Mouse (Mus musculus): ENCODE measurements around the gene Mipol1.
"Not testable (repeated sequence)": the region's sequence is repeated elsewhere in the genome, so short reads cannot be mapped to it uniquely, and the experiment has no call there.

The Mipol1 gene

DNA sequence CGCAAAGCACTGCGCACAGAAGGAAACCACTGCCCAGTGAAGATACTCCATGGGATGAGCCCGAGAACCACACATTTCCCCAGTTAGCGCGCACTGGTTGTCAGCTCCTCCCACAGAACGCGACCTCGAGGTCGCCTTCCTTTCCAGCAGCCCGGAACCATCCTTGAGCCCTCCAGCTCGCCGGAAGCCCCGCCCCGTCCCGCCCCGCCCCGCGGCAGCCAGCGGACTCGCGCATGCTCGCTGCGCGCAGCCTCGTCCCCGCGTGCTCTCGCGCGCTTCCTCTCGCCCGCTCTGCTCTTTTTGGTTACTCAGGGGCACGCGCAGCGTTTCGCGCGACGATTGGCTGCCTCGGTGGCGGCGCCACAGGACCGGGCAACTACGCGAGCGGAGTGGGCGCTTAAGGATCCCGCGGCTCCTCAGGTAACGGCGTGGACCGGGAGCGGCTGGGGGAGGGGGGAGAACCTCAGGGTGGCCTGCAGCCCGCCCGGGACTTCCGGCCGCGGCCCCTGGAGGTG, at the start of gene Mipol1, which contains the start of gene Prps1l3:
Gene Mipol1, plus strand, starts transcription at position 236 of the 515 bp plus-strand sequence.
Gene Prps1l3, plus strand, starts transcription at position 221 of the 515 bp plus-strand sequence.
- in situ Hi-C loops (cut with MboI, MseI) = no loop called here

DNA sequence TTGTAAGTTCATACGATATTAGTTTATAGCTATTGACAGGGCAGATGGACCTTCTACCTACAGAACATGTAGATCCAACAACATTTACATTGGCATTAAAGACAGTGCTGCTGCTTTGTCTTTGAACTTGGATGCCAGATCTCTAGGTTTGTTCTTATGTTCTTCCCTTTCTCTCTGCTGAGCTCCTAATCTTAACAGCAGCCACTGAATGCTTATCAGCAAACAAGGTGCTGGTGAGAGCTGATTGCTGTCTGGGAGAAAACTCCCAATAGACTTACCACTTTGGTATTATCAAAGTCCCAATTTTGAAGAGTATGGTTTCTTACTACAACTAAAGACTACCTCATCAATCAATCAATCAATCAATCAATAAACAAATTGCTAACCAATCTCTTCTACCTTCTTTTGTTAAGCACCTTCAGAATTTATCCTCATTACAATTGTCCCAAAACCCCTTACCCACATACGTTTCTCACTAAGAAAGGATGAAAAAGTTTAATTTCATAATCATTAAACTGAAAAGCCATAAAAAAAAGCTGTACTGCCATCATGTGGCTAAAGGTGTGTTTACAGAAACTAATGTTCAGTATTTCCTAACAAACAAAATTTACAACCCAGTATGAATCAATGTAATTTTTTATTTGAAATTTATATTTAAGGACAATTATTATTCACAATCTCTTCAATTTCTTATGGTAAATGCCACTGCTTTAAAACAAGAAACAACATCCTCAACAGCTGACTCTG, 45.7 kb upstream of the Mipol1 start:
- in situ Hi-C loops (cut with MboI, MseI) = no loop called here

GRCm38 (mm10) chr12:57185475-57185874, 44.8 kb upstream of the Mipol1 start:
- in situ Hi-C loops (cut with MboI, MseI) = no loop called here

DNA sequence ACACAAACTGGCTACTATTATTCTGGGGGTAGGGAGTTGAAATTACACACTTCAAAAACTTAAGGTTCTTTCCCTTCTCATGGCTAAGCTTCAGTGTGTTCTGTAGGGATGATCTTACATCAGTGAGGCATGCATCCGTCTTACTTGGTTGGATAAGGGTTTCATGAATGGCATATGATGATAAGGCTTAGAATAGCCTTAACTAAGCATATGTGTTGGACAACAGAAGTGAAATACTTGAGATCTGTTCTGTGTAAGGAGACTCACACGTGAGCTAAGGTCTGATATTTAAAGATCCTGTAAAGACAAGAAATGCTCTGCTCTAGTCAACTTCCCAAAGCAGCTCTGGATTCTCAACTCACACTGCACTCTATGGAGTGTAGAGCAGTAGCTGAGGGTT, 44.1 kb upstream of the Mipol1 start:
- in situ Hi-C loops (cut with MboI, MseI) = no loop called here

DNA sequence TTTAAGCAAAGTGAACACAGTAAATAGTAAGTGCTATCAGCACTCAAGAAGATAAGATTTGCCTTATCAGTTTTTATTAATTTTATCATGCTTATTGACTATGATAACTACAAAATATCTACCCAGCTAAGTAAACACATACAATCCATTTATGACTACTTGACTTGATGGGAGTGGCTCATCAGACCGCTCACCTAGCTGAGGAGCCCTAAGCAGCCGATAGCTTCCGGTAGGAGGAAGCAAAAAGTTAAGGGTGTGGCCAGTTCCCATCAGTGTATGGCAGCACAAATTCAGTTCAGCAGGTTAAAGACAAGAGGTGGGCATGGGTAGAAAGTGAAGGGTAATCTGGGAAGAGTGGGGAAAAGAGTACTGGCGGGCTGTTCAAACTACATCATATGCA, 43.2 kb upstream of the Mipol1 start:
- in situ Hi-C loops (cut with MboI, MseI) = no loop called here

GRCm38 (mm10) chr12:57194609-57195008, 35.6 kb upstream of the Mipol1 start:
- in situ Hi-C loops (cut with MboI, MseI) = loop anchor here (10.0 kb wide), 1 partner anchor 1610 kb away; no protein-coding TSS in a partner anchor

DNA sequence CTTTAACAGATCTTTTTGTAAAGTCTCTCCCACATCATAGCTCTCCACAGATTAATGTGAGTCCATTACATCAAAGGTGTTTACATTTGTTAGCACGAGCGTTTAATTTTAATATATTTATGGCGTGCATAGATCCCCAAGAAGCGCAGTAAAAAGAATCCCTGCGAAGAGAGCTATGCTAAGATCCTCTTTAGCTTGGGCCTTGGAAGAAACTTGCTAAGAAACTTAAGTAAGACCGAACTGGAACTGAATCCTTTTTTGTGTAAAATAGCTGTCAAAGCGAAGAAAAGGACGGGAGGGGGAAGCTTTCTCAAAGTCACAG, 34.0 kb upstream of the Mipol1 start:
- in situ Hi-C loops (cut with MboI, MseI) = loop anchor here (10.0 kb wide), 1 partner anchor 1611 kb away; no protein-coding TSS in a partner anchor

DNA sequence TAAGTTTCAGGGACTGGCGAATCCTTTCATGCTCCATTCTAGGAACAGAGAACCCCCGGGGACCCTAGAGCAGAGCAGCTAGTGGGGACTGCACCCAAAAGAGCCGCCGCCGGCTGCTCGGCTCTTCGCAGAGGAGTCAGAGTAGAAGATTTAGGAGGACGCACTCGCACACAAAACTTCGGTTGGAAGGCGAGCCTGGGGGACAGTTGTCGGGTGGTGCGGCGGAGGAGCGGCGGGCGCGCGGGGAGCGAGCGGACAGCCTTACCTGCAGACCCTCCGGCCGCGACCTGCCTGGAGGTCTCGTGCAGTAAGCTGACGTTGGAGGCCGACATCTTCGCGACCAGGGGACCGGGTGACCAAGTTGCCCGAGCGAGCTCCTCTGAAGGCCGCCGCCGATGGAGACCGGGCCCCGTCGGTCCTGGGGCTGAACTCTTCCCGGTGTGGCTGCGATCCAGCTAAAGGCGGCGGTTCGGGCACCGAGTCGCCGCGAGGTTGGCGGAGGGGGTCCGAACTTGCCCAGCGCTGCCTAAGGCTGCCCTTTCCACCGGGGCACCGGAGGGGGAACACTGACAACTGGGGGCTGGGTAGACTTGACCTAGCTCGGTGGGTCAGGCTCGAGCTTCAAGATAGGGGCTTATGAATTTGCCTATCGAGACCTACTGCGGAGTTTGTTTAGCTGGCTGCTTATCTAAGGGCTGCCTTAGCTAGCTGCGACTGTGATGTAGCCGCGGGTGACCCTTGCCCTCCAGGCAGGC, 33.4 kb upstream of the Mipol1 start:
- in situ Hi-C loops (cut with MboI, MseI) = loop anchor here (10.0 kb wide), 1 partner anchor 1612 kb away; no protein-coding TSS in a partner anchor

- in situ Hi-C loops (cut with MboI, MseI) = loop anchor here (10.0 kb wide), 1 partner anchor 1613 kb away; no protein-coding TSS in a partner anchor
Measured at GRCm38 (mm10) chr12:57197363-57198026, 32.7 kb upstream of the Mipol1 start, which contains the start of gene Slc25a21. Gene Slc25a21 (minus strand): TSS chr12:57197472.

GRCm38 (mm10) chr12:57198269-57198668, 32.0 kb upstream of the Mipol1 start:
- in situ Hi-C loops (cut with MboI, MseI) = loop anchor here (10.0 kb wide), 1 partner anchor 1613 kb away; no protein-coding TSS in a partner anchor

- in situ Hi-C loops (cut with MboI, MseI) = loop anchor here (10.0 kb wide), 1 partner anchor 1615 kb away; no protein-coding TSS in a partner anchor
Measured at GRCm38 (mm10) chr12:57199427-57199826, 30.8 kb upstream of the Mipol1 start.

DNA sequence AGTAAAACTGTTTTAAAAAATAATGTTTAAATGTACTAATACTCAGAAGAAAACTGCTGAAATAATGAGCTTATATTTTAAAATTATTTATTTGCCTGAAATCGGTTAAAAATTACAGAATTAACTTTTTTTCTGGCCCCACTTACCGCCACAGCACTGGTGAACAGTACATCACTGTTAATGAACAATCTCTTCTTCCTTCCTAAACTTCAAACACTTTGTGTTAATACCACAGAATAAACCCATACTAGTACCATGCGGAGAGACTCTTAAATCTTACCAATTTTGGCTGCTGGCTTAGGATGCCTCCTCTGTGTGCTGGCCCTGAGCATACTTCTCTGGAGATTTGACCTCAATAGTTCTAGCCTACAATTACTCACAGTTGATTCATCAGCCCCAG, 28.3 kb upstream of the Mipol1 start:
- in situ Hi-C loops (cut with MboI, MseI) = no loop called here

- in situ Hi-C loops (cut with MboI, MseI) = no loop called here
Measured at GRCm38 (mm10) chr12:57204276-57204851, 25.9 kb upstream of the Mipol1 start.

DNA sequence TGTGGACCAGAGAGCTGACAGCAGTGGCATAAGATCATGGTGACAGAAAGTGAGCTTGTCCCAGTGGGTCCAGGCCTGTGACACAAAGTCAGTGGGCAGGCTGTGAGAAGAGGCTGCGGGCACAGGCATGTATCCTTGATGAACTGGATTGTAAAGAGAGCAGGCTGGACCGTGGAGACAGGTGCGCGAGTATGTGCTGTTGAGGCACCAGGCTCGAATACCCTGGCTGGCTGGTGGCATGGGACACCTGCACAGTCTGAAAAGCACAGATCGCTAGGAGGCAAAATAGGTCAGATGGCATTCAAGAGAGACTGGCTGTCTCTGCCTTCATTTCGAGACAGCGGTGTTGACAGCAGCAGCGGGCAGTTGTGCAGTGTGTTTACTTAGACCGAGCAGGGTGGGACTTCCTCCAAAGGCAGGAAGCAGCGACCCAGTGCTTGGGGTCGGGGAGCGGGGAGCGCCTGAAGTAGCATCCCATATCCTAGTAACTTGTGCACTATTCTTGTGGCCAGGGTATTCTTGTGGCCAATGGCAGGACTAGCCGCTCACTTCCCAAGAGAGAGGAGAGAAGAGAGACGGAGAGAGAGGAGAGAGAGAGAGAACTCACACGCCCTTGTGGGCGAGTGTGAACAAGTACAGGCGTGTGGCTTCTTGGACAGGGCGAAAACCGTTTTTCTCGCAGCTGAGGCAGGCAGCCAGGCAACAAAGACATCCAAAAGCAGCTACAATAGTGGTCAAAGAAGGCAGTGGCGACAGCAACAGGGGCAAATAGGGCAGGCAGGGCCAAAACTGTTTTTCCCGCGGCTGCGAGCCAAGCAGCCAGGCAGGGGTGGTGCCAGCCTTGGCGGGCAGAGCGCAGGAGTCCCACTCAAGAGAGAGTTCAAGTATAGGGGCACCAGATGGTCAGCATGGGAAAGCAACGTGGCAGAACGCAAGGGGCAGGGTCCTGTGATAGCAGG, 18.6 kb upstream of the Mipol1 start:
- in situ Hi-C loops (cut with MboI, MseI) = no loop called here

GRCm38 (mm10) chr12:57212463-57212862, 17.8 kb upstream of the Mipol1 start:
- in situ Hi-C loops (cut with MboI, MseI) = not testable (repeated sequence)

DNA sequence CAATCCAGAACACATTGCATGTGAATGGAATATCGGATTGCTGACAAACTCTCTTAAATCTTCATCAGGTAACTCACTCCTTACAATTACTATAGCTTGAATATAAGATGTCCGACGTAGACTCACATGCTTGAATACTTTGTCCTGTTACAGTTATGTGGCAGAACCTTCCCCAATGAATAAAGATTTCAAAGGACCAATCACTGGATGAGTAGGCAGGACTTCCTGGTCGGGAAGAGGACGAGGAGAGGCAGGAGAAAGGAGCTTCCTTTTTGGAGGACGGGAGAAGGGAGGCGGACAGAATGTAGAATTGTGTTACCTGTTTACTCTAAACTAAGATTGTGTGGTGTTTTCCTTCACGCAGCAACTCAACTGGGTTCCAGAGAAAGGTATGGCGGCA, 3.8 kb upstream of the Mipol1 start:
- in situ Hi-C loops (cut with MboI, MseI) = loop anchor here (10.0 kb wide), 2 partner anchors 1768 to 1988 kb away; partner anchors contain the start of gene Fbxo33

- in situ Hi-C loops (cut with MboI, MseI) = loop anchor here (10.0 kb wide), 2 partner anchors 1767 to 1987 kb away; partner anchors contain the start of gene Fbxo33
Measured at GRCm38 (mm10) chr12:57227776-57228175, 2.5 kb upstream of the Mipol1 start.

GRCm38 (mm10) chr12:57229703-57230102, 524 bp upstream of the Mipol1 start:
- in situ Hi-C loops (cut with MboI, MseI) = loop anchor here (10.0 kb wide), 2 partner anchors 1765 to 1985 kb away; partner anchors contain the start of gene Fbxo33

GRCm38 (mm10) chr12:57231085-57231875, 1.1 kb downstream of the Mipol1 start:
- in situ Hi-C loops (cut with MboI, MseI) = no loop called here

Data from T-helper 2 cell (primary cell).